Mouse (Mus musculus) CD4-positive naive resting alpha-beta T cell, adult 76 days (primary cell): Measurements from ENCODE around the gene Rdh14. TPM values are rescaled to one million over a fixed set of nuclear protein-coding genes. Genes with fewer than 3 reads are reported as not detected.

Source experiments
- total RNA-seq: library from RNA; stranded (reverse); gene quantifications from one replicate; pipeline ENCODE4 v1.2.4, GENCODE M21; 2023

Gene Rdh14
- 16.2 TPM for total RNA-seq

GRCm38 (mm10) chr12:10390671-10391441 is at the start of gene Rdh14:
Rdh14 (plus strand) TSS chr12:10390772.

GRCm38 (mm10) chr12:10369673-10370072 is 20.9 kb upstream of the Rdh14 start, which contains the start of gene Nt5c1b:
Nt5c1b (plus strand) TSS chr12:10369973.

Other genes starting within 250 kb of the Rdh14 start
- gene Nt5c1b, start 20.8 kb upstream of the Rdh14 start, total RNA-seq, result not detected